In genomic region chr8:83672936-83673335, GRCm38 (mm10) we compare ENCODE assay signal across 16 mouse cellular contexts.
"Had no signal": no experiment of that assay in that cellular context is flagged by ENCODE, and none has a peak within 500 bp of the region (broad histone marks: within the 10 kb centered on the region; RNA-seq: fewer than 3 reads in every experiment).

No protein-coding gene starts in this region.

- H3K9ac ChIP-seq: limb, embryonic 13.5 days; liver, embryonic 15.5 days had no signal

- H3K4me2 ChIP-seq: limb, embryonic 13.5 days; liver, embryonic 15.5 days; midbrain, embryonic 11.5 days had no signal

- H3K27ac ChIP-seq: limb, embryonic 13.5 days; liver, embryonic 15.5 days had no signal

- H3K9me3 ChIP-seq: limb, embryonic 13.5 days; liver, embryonic 15.5 days had no signal

- DNase-seq: kidney, adult 11 months; kidney, adult 9 months; kidney, postnatal 14 days; kidney, postnatal 4 days; left cerebral cortex, postnatal 4 days; lung, adult 2 months; lung, postnatal 14 days; lung, postnatal 4 days; midbrain, embryonic 14.5 days; right cerebral cortex, adult 18-20 months; right cerebral cortex, postnatal 14 days; right cerebral cortex, postnatal 4 days; thymus, postnatal 25 days had no signal

- H3K4me3 ChIP-seq: limb, embryonic 13.5 days; liver, embryonic 15.5 days had no signal
